Mouse (Mus musculus) kidney, embryonic 16.5 days (tissue): ENCODE data around the gene Polr1d. TPM values are rescaled to one million over a fixed set of nuclear protein-coding genes. Genes with fewer than 3 reads are reported as not detected.

Experiments used
- ATAC-seq: fragments of 200-750 bp; cut with Nextera tagmentation; 2 replicates; pipeline ENCODE4 v1.8.0; 2017; ENCODE audit warnings: moderate TSS enrichment; ENCODE audit not compliant: low FRiP score, low TSS enrichment
- H3K27ac ChIP-seq: fragments of 300-500 bp; sonication (generic); 2 replicates; pipeline ENCODE4 v1.5.1; 2014; ENCODE audit warnings: low read length
- H3K27me3 ChIP-seq: fragments of 300-500 bp; sonication (generic); 2 replicates; pipeline ENCODE4 v1.6.1; 2014; ENCODE audit warnings: low read length, control low read depth, mixed read lengths; ENCODE audit not compliant: insufficient read depth
- H3K36me3 ChIP-seq: fragments of 300-500 bp; sonication (generic); 2 replicates; pipeline ENCODE4 v1.6.1; 2014; ENCODE audit warnings: low read length, control low read depth, mixed read lengths; ENCODE audit not compliant: insufficient read depth
- H3K4me1 ChIP-seq: fragments of 300-500 bp; sonication (generic); 2 replicates; pipeline ENCODE4 v1.6.1; 2014; ENCODE audit warnings: low read length, control low read depth, mixed read lengths; ENCODE audit not compliant: insufficient read depth
- H3K4me2 ChIP-seq: fragments of 300-500 bp; sonication (generic); replicated peaks from 2 replicates; pipeline ENCODE4 v1.6.1; 2014; ENCODE audit warnings: low read depth, low read length
- H3K4me3 ChIP-seq: fragments of 300-500 bp; sonication (generic); 2 replicates; pipeline ENCODE4 v1.5.1; 2014; ENCODE audit warnings: mild to moderate bottlenecking, low read length
- H3K9ac ChIP-seq: fragments of 300-500 bp; sonication (generic); replicated peaks from 2 replicates; pipeline ENCODE4 v1.6.1; 2014; ENCODE audit warnings: low read length
- H3K9me3 ChIP-seq: fragments of 300-500 bp; sonication (generic); 2 replicates; pipeline ENCODE4 v1.6.1; 2016; ENCODE audit warnings: low read length, control low read depth
- WGBS: fragments of 180-500 bp; shearing (Covaris S2); extraction: QIAGEN DNeasy Blood & Tissue Kit; methylation state at CpG from one replicate; pipeline ENCODE4 v1.1.7; 2014; 5-methylcytosine and 5-hydroxymethylcytosine counted together
- polyA plus RNA-seq: library from polyadenylated mRNA; unstranded; fragments of >200 nt; fragmentation: Nextera tagmentation; extraction: Ambion mirVana; gene quantifications from 2 replicates; pipeline ENCODE4 v1.2.1, GENCODE M21; 2015

The Polr1d gene
- polyA plus RNA-seq, 1 experiment from 2014 or later, result 137 TPM

- ATAC-seq, result no peak
- Histone ChIP-seq H3K4me3 (no peak overlapping the region), H3K9me3 (no peaks in the 10 kb centered on the region), H3K4me2 (no peak overlapping the region), H3K27me3 (no peaks in the 10 kb centered on the region), H3K9ac (no peak overlapping the region), H3K4me1 (peaks cover 12% of the 10 kb centered on the region), H3K27ac (no peak overlapping the region), H3K36me3 (no peaks in the 10 kb centered on the region)
- 49% methylated on average over 4 of the region's 4 CpGs for WGBS
These were observed 10.7 kb upstream of the Polr1d start for GRCm38 (mm10) chr5:147066129-147066528.

GRCm38 (mm10) chr5:147066965-147067364 is 9.9 kb upstream of the Polr1d start:
- ATAC-seq, result no peak
- Histone ChIP-seq H3K4me2 (no peak overlapping the region), H3K36me3 (no peaks in the 10 kb centered on the region), H3K9me3 (no peaks in the 10 kb centered on the region), H3K9ac (no peak overlapping the region), H3K4me3 (no peak overlapping the region), H3K27me3 (no peaks in the 10 kb centered on the region), H3K4me1 (peaks cover 14% of the 10 kb centered on the region), H3K27ac (no peak overlapping the region)
- WGBS, result 52% methylated on average over 5 of the region's 5 CpGs

- ATAC-seq, result no peak
- H3K4me3 ChIP-seq, result no peak overlapping the region
- no peaks in the 10 kb centered on the region for H3K9me3 ChIP-seq
- H3K27me3 ChIP-seq, result no peaks in the 10 kb centered on the region
- H3K4me2 ChIP-seq, result no peak overlapping the region
- no peak overlapping the region for H3K27ac ChIP-seq
- no peak overlapping the region for H3K9ac ChIP-seq
- peaks cover 20% of the 10 kb centered on the region for H3K4me1 ChIP-seq
- 75% methylated on average over 5 of the region's 5 CpGs for WGBS
- H3K36me3 ChIP-seq, result no peaks in the 10 kb centered on the region
These were observed 8.0 kb upstream of the Polr1d start for GRCm38 (mm10) chr5:147068876-147069275.

GRCm38 (mm10) chr5:147070791-147071516 is 5.9 kb upstream of the Polr1d start:
- 78% methylated on average over 16 of the region's 16 CpGs for WGBS

GRCm38 (mm10) chr5:147071886-147072285 is 5.0 kb upstream of the Polr1d start:
- WGBS, result 57% methylated on average over 4 of the region's 4 CpGs
- no peak overlapping the region for H3K9ac ChIP-seq
- H3K9me3 ChIP-seq, result no peaks in the 10 kb centered on the region
- H3K4me2 ChIP-seq, result no peak overlapping the region
- ATAC-seq, result no peak
- no peaks in the 10 kb centered on the region for H3K36me3 ChIP-seq
- no peak overlapping the region for H3K4me3 ChIP-seq
- no peak overlapping the region for H3K27ac ChIP-seq
- H3K4me1 ChIP-seq, result peaks cover 35% of the 10 kb centered on the region
- H3K27me3 ChIP-seq, result no peaks in the 10 kb centered on the region

More at GRCm38 (mm10) chr5:147070791-147071516, 5.9 kb upstream of the Polr1d start:
- Histone ChIP-seq H3K9ac (no peak overlapping the region), H3K4me3 (no peak overlapping the region), H3K4me1 (peaks cover 35% of the 10 kb centered on the region), H3K36me3 (no peaks in the 10 kb centered on the region), H3K4me2 (no peak overlapping the region), H3K27me3 (no peaks in the 10 kb centered on the region), H3K9me3 (no peaks in the 10 kb centered on the region), H3K27ac (peak overlapping the region; percentile 6; the same call in 1 of the 2 replicates)
- ATAC-seq, result no peak

- no peak overlapping the region for H3K4me3 ChIP-seq
- no peak overlapping the region for H3K9ac ChIP-seq
- no peak overlapping the region for H3K27ac ChIP-seq
- ATAC-seq, result no peak
- H3K9me3 ChIP-seq, result no peaks in the 10 kb centered on the region
- 84% methylated on average over 6 of the region's 6 CpGs for WGBS
- H3K36me3 ChIP-seq, result no peaks in the 10 kb centered on the region
- no peak overlapping the region for H3K4me2 ChIP-seq
- H3K4me1 ChIP-seq, result peaks cover 46% of the 10 kb centered on the region
- H3K27me3 ChIP-seq, result no peaks in the 10 kb centered on the region
These were observed 3.0 kb upstream of the Polr1d start for GRCm38 (mm10) chr5:147073805-147074204.

GRCm38 (mm10) chr5:147075103-147076025 is 1.5 kb upstream of the Polr1d start:
- Histone ChIP-seq H3K36me3 (no peaks in the 10 kb centered on the region), H3K4me2 (peak overlapping the region; percentile 71), H3K4me1 (peaks cover 37% of the 10 kb centered on the region), H3K9me3 (no peaks in the 10 kb centered on the region), H3K27me3 (no peaks in the 10 kb centered on the region), H3K4me3 (peak overlapping the region; percentile 92), H3K27ac (peak overlapping the region; percentile 96), H3K9ac (peak overlapping the region; percentile 91)
- 13% methylated on average over 21 of the region's 21 CpGs for WGBS
- ATAC-seq, result no peak

GRCm38 (mm10) chr5:147076026-147076798 is 638 bp upstream of the Polr1d start, which contains the start of gene Lnx2:
Gene Lnx2, minus strand, starts transcription at chr5:147076586.
- Histone ChIP-seq H3K9me3 (no peaks in the 10 kb centered on the region), H3K27me3 (no peaks in the 10 kb centered on the region), H3K4me3 (peak within 1 kb of the TSS; percentile 92), H3K4me1 (peaks cover 35% of the 10 kb centered on the region), H3K36me3 (no peaks in the 10 kb centered on the region), H3K27ac (peak within 1 kb of the TSS; percentile 96), H3K9ac (peak within 1 kb of the TSS; percentile 91), H3K4me2 (peak within 1 kb of the TSS; percentile 96)
- peak; percentile 98 for ATAC-seq
- WGBS, result under 1% methylated on average over 65 of the region's 65 CpGs

- H3K4me2 ChIP-seq, result peak overlapping the region; percentile 96
- peak overlapping the region; percentile 83 for H3K9ac ChIP-seq
- under 1% methylated on average over 43 of the region's 57 CpGs for WGBS
- no peaks in the 10 kb centered on the region for H3K36me3 ChIP-seq
- H3K27me3 ChIP-seq, result no peaks in the 10 kb centered on the region
- peak overlapping the region; percentile 96 for H3K27ac ChIP-seq
- peak overlapping the region; percentile 92 for H3K4me3 ChIP-seq
- H3K9me3 ChIP-seq, result no peaks in the 10 kb centered on the region
- ATAC-seq, result peak; percentile 82
- H3K4me1 ChIP-seq, result peaks cover 28% of the 10 kb centered on the region
These were observed 620 bp downstream of the Polr1d start for GRCm38 (mm10) chr5:147077305-147078034.
